In genomic region chr11:98134951-98135350, GRCm38 (mm10) we compare ENCODE assay signal across 21 mouse cellular contexts. TPM values are rescaled to one million over a fixed set of nuclear protein-coding genes. Genes with fewer than 3 reads are reported as not detected.
DNase-seq lines count a peak whose midpoint lies in the region; ATAC-seq and TF ChIP-seq lines count a peak whose summit lies in the region.
"Had no signal": no experiment of that assay in that cellular context is flagged by ENCODE, and none has a peak within 500 bp of the region (broad histone marks: within the 10 kb centered on the region; RNA-seq: fewer than 3 reads in every experiment).

No protein-coding gene starts in this region.

- no peaks in the 10 kb centered on the region for H3K4me1 ChIP-seq in lung, postnatal 0 days (ENCODE audit: insufficient read depth, low read depth, low read length)
- H3K4me1 ChIP-seq in stomach, postnatal 0 days (replicated peaks; ENCODE audit: control insufficient read depth, insufficient read depth), result no peaks in the 10 kb centered on the region
- H3K4me1 ChIP-seq: embryonic facial prominence, embryonic 10.5 days had no signal

- no peak overlapping the region for H3K4me3 ChIP-seq in gastrocnemius, adult 2 months
- no peak overlapping the region for H3K4me3 ChIP-seq in lung, postnatal 0 days (ENCODE audit: low read depth, low read length)
- no peak overlapping the region for H3K4me3 ChIP-seq in stomach, postnatal 0 days (ENCODE audit: low read depth, low read length)
- H3K4me3 ChIP-seq: embryonic facial prominence, embryonic 10.5 days; left cerebral cortex, adult 2 months had no signal

- H3K9me3 ChIP-seq in lung, postnatal 0 days (ENCODE audit: low read length), result no peaks in the 10 kb centered on the region
- no peaks in the 10 kb centered on the region for H3K9me3 ChIP-seq in stomach, postnatal 0 days (ENCODE audit: control insufficient read depth, low read length)
- H3K9me3 ChIP-seq: embryonic facial prominence, embryonic 10.5 days had no signal

- H3K4me2 ChIP-seq in lung, postnatal 0 days (replicated peaks; ENCODE audit: low read depth, low read length), result no peak overlapping the region
- H3K4me2 ChIP-seq in stomach, postnatal 0 days (replicated peaks; ENCODE audit: low read depth), result no peak overlapping the region
- H3K4me2 ChIP-seq: heart, embryonic 11.5 days; midbrain, embryonic 11.5 days had no signal

- TF ChIP-seq EP300 in lung, postnatal 0 days (IDR thresholded peaks at IDR 0.05), result no peak
- TF ChIP-seq EP300 in stomach, postnatal 0 days (optimal IDR thresholded peaks at IDR 0.05), result no peak

- H3K9ac ChIP-seq in lung, postnatal 0 days (replicated peaks; ENCODE audit: low read depth), result no peak overlapping the region
- H3K9ac ChIP-seq in stomach, postnatal 0 days (ENCODE audit: low read length), result no peak overlapping the region
- H3K9ac ChIP-seq: liver, embryonic 14.5 days had no signal

- ATAC-seq in lung, postnatal 0 days, result peak; percentile 38; the same call in 1 of the 2 replicates
- 0 out of 2 replicates have a peak, but pooled peaks have one; percentile 42 for ATAC-seq in stomach, postnatal 0 days (ENCODE audit: low FRiP score, low TSS enrichment)
- ATAC-seq: forebrain, embryonic 16.5 days; hindbrain, embryonic 16.5 days had no signal

- no peaks in the 10 kb centered on the region for H3K27me3 ChIP-seq in lung, postnatal 0 days (replicated peaks; ENCODE audit: insufficient read depth, low read length)
- no peaks in the 10 kb centered on the region for H3K27me3 ChIP-seq in stomach, postnatal 0 days (ENCODE audit: control insufficient read depth, insufficient read depth, low read length)

- TF ChIP-seq CTCF in gastrocnemius, adult 2 months (IDR thresholded peaks at IDR 0.05), result no peak
- no peak for TF ChIP-seq CTCF in lung, postnatal 0 days (IDR thresholded peaks at IDR 0.05)
- no peak for TF ChIP-seq CTCF in stomach, postnatal 0 days (IDR thresholded peaks at IDR 0.05; ENCODE audit: low read depth)

- WGBS in lung, postnatal 0 days, result 52% methylated on average over 4 of the region's 4 CpGs
- 61% methylated on average over 4 of the region's 4 CpGs for whole genome bisulfite sequencing in stomach, postnatal 0 days

- peak; percentile 35 for DNase-seq in gastrocnemius, adult 2 months
- no peak for DNase-seq in gastrocnemius, postnatal 4 days (ENCODE audit: low spot score in 2 of 2)
- peak; percentile 24 for DNase-seq in lung, postnatal 0 days (ENCODE audit: low spot score)
- no peak for DNase-seq in lung, postnatal 14 days
- DNase-seq in adrenal gland, postnatal 36 days, result peak; percentile 34 to 45
- DNase-seq in stomach, postnatal 0 days (ENCODE audit: low spot score), result no peak
- DNase-seq in kidney, adult 9 months, result no peak
- no peak for DNase-seq in cerebellum, postnatal 14 days
- DNase-seq: cerebellum, adult 8-10 months; gastrocnemius, postnatal 36 days; kidney, adult 11 months; kidney, postnatal 4 days; thymus, adult 2 months; thymus, postnatal 4 days had no signal

- intact Hi-C loops in gastrocnemius, adult 2 months (cut with DNase I), result no loop called here

- H3K36me3 ChIP-seq in lung, postnatal 0 days (ENCODE audit: insufficient read depth, low read length), result no peaks in the 10 kb centered on the region
- 0 out of 2 replicates have a peak, but pooled peaks cover 3% of the 10 kb centered on the region for H3K36me3 ChIP-seq in stomach, postnatal 0 days (ENCODE audit: control insufficient read depth, insufficient read depth, low read length)

- peak overlapping the region; percentile 64 for H3K27ac ChIP-seq in gastrocnemius, adult 2 months
- H3K27ac ChIP-seq in lung, postnatal 0 days (ENCODE audit: low read length), result no peak overlapping the region
- no peak overlapping the region for H3K27ac ChIP-seq in stomach, postnatal 0 days (replicated peaks)
- H3K27ac ChIP-seq: embryonic facial prominence, embryonic 10.5 days; left cerebral cortex, adult 2 months; liver, embryonic 14.5 days had no signal

RNA-seq across cellular contexts. Expression of gene Fbxl20, which starts 15.3 kb away (rescaled TPM):
- total RNA-seq in gastrocnemius, adult 2 months (2021), result 1 to 10 TPM; 8.2 to 9.7 TPM
- total RNA-seq in gastrocnemius, postnatal 4 days (2021), result 10 to 100 TPM; 16.9 to 18.2 TPM
- 12.8 and 13.0 TPM in 2 replicates for polyA plus RNA-seq in lung, postnatal 0 days (2015; fragmentation: Nextera tagmentation; extraction: Ambion mirVana)
- 10 to 100 TPM; 31.8 to 42.9 TPM for total RNA-seq in adrenal gland, postnatal 36 days (2021)
- polyA plus RNA-seq in stomach, postnatal 0 days (2015; fragmentation: Nextera tagmentation; extraction: Ambion mirVana), result 11.7 and 12.7 TPM in 2 replicates

RNA-seq across cellular contexts. Expression of gene Med1, which starts 58.1 kb away (rescaled TPM):
- total RNA-seq in gastrocnemius, adult 2 months (2021), result 10 to 100 TPM; 26.4 to 33.1 TPM
- total RNA-seq in gastrocnemius, postnatal 4 days (2021), result 10 to 100 TPM; 28.5 to 34.8 TPM
- 32.2 and 34.1 TPM in 2 replicates for polyA plus RNA-seq in lung, postnatal 0 days (2015; fragmentation: Nextera tagmentation; extraction: Ambion mirVana)
- 10 to 100 TPM; 65.4 to 72.5 TPM for total RNA-seq in adrenal gland, postnatal 36 days (2021)
- polyA plus RNA-seq in stomach, postnatal 0 days (2015; fragmentation: Nextera tagmentation; extraction: Ambion mirVana), result 25.5 and 26.8 TPM in 2 replicates

Comparison
In these comparisons a context has a peak if more than half of its experiments do, and no peak if none do; other contexts are left out.
1. DNase-seq: peak in gastrocnemius, adult 2 months (single experiment), lung, postnatal 0 days (single experiment) and adrenal gland, postnatal 36 days (2 of 2); none in gastrocnemius, postnatal 4 days (0 of 2), lung, postnatal 14 days (single experiment), stomach, postnatal 0 days (single experiment), kidney, adult 9 months (single experiment) and cerebellum, postnatal 14 days (0 of 2).